Mouse (Mus musculus): ENCODE measurements around the gene Ces2f.

- TF ChIP-seq CTCF (IDR thresholded peaks at IDR 0.05; ENCODE audit: insufficient read depth, low read length) (no peak), POLR2A (IDR thresholded peaks at IDR 0.05; ENCODE audit: borderline replicate concordance, extremely low read depth, low read depth, low read length) (no peak)
Observed at GRCm38 (mm10) chr8:104961537-104961961, 14.4 kb downstream of the Ces2f start, which contains the start of gene Ces2g.
